ENCODE assay signal across 8 mouse cellular contexts in the genomic region with DNA sequence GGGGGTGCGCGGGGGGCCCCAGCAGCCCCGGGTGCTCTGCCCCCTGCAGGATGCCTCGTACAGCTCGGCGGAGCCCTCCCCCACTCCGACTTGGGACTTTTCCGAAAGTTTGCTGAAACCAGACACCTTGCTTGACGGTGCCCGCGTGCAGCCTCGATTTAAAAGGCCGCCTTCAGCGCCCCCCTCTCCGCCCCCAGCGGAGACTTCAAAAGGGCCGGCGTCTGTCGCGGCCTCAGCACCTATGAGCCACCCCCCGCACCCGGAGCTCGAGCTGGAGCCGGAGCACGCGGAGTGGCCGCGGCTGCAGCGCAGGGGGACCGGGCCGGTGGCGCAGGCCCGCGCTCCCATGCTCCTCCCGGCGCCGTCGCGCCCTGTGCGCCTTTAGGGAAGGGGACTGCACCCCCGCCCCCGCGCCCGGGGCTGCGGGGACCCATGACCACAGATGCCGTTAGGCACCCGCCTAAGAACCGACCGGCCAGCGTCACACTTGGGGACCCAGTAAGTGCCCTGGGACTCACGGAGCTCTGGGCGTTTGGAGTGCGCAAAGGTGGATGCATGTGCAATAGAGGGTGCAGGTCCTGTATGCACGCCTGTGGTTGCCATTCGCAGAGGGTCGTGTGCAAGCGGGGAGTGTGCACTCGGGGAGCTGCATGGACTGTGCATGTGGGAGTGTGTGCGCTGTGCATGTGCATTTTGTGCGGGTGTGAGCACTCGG. TPM values are rescaled to one million over a fixed set of nuclear protein-coding genes. Genes with fewer than 3 reads are reported as not detected.
DNase-seq lines count a peak whose midpoint lies in the region; ATAC-seq and TF ChIP-seq lines count a peak whose summit lies in the region.

A gene (plus strand): TSS at position 98 of the 715 bp plus-strand sequence.

- 0 out of 2 replicates have a peak, but pooled peaks cover 4% of the 10 kb centered on the region for H3K4me1 ChIP-seq in lung, embryonic 14.5 days (ENCODE audit: insufficient read depth)
- peaks cover 20% of the 10 kb centered on the region for H3K4me1 ChIP-seq in hindbrain, embryonic 14.5 days (replicated peaks; ENCODE audit: control insufficient read depth, insufficient read depth, low read length)

- H3K4me3 ChIP-seq in lung, embryonic 14.5 days (ENCODE audit: low read depth, low read length), result peak within 1 kb of the TSS; percentile 83
- peak within 1 kb of the TSS; percentile 55 for H3K4me3 ChIP-seq in hindbrain, embryonic 14.5 days (replicated peaks; ENCODE audit: low read length)

- peak; percentile 50 for ATAC-seq in lung, embryonic 14.5 days (ENCODE audit: insufficient read depth)
- peak; percentile 10; the same call in 1 of the 2 replicates for ATAC-seq in common myeloid progenitor, adult 5-6 weeks (replicated peaks; ENCODE audit: low read depth, poor library complexity, severe bottlenecking)
- ATAC-seq in hindbrain, embryonic 14.5 days (ENCODE audit: low FRiP score), result peak; percentile 33

- peak within 1 kb of the TSS; percentile 92 for H3K4me2 ChIP-seq in lung, embryonic 14.5 days
- peak within 1 kb of the TSS; percentile 100 for H3K4me2 ChIP-seq in hindbrain, embryonic 14.5 days (replicated peaks)

- peak within 1 kb of the TSS; percentile 40 for H3K9ac ChIP-seq in lung, embryonic 14.5 days
- H3K9ac ChIP-seq in hindbrain, embryonic 14.5 days, result peak within 1 kb of the TSS; percentile 50

- WGBS in lung, embryonic 14.5 days, result under 1% methylated on average over 61 of the region's 61 CpGs
- WGBS in hindbrain, embryonic 14.5 days, result under 1% methylated on average over 58 of the region's 61 CpGs

- DNase-seq in lung, embryonic 14.5 days, result peak; percentile 85
- no peak for DNase-seq in lung, adult 18-20 months
- no peak for DNase-seq in hindbrain, embryonic 14.5 days (ENCODE audit: low spot score)
- DNase-seq in lung, postnatal 4 days, result peak; percentile 39 to 48
- peak; percentile 62 for DNase-seq in thymus, postnatal 14 days
- DNase-seq in cerebellum, adult 18-20 months, result no peak
- DNase-seq in left cerebral cortex, postnatal 36 days (ENCODE audit: low spot score in 2 of 2), result no peak

- H3K27ac ChIP-seq in lung, embryonic 14.5 days (ENCODE audit: low read depth), result peak within 1 kb of the TSS; percentile 52
- H3K27ac ChIP-seq in hindbrain, embryonic 14.5 days, result no peak within 1 kb of the TSS

- TF ChIP-seq CTCF in lung, embryonic 14.5 days (IDR thresholded peaks at IDR 0.05; ENCODE audit: low read depth), result peak; percentile 61

- H3K27me3 ChIP-seq in lung, embryonic 14.5 days (ENCODE audit: insufficient read depth, low read length), result peaks cover 11% of the 10 kb centered on the region
- peaks cover 52% of the 10 kb centered on the region for H3K27me3 ChIP-seq in hindbrain, embryonic 14.5 days (ENCODE audit: control insufficient read depth, insufficient read depth, low read length)

- H3K36me3 ChIP-seq in lung, embryonic 14.5 days (ENCODE audit: insufficient read depth), result 0 out of 2 replicates have a peak, but pooled peaks cover 4% of the 10 kb centered on the region
- no peaks in the 10 kb centered on the region for H3K36me3 ChIP-seq in hindbrain, embryonic 14.5 days (replicated peaks; ENCODE audit: control insufficient read depth, insufficient read depth)

- intact Hi-C loops in left cerebral cortex, postnatal 36 days (cut with DNase I), result no loop called here

- H3K9me3 ChIP-seq in lung, embryonic 14.5 days (ENCODE audit: low read depth, low read length), result no peaks in the 10 kb centered on the region
- H3K9me3 ChIP-seq in hindbrain, embryonic 14.5 days (ENCODE audit: control insufficient read depth, low read length), result no peaks in the 10 kb centered on the region

RNA-seq across cellular contexts. Expression of the gene that starts here (rescaled TPM):
- 23.1 and 25.8 TPM in 2 replicates for polyA plus RNA-seq in lung, embryonic 14.5 days (2014; fragmentation: Nextera tagmentation; extraction: Ambion mirVana)
- total RNA-seq in common myeloid progenitor, adult 5-6 weeks (2017), result 0.23 TPM in 1 of 2 replicates, not detected in the other
- polyA plus RNA-seq in hindbrain, embryonic 14.5 days (2014; fragmentation: Nextera tagmentation; extraction: Ambion mirVana), result 2.0 and 2.6 TPM in 2 replicates
- 1 to 10 TPM; 2.2 to 4.3 TPM for total RNA-seq in left cerebral cortex, postnatal 36 days (2021)

Comparison
In these comparisons a context has a peak if more than half of its experiments do, and no peak if none do; other contexts are left out.
1. DNase-seq: peak in lung, embryonic 14.5 days (single experiment), lung, postnatal 4 days (2 of 2) and thymus, postnatal 14 days (single experiment); none in lung, adult 18-20 months (0 of 2), hindbrain, embryonic 14.5 days (single experiment), cerebellum, adult 18-20 months (0 of 2) and left cerebral cortex, postnatal 36 days (0 of 2).
2. Peak in ATAC-seq in common myeloid progenitor, adult 5-6 weeks; RNA of the gene not detected or under 1 TPM.
3. Peak in every context shown above with its lines, with median percentiles within 50 percentile points of each other: ATAC-seq.